Mouse (Mus musculus) liver, embryonic 14.5 days (tissue): ENCODE data around the gene Repin1.

Source experiments
- CTCF ChIP-seq: IDR thresholded peaks from 2 replicates; pipeline ENCODE4 v1.5.1; 2016; ENCODE audit warnings: antibody characterized with exemption, low read depth, control low read depth
- EP300 ChIP-seq: IDR thresholded peaks from 2 replicates; pipeline ENCODE4 v1.6.1; 2016; ENCODE audit warnings: antibody characterized with exemption, low read depth

GRCm38 (mm10) chr6:48602080-48602741 is 8.5 kb downstream of the Repin1 start:
- TF ChIP-seq CTCF (no peak), EP300 (no peak)
